Mouse (Mus musculus): Measurements from ENCODE around the gene Eif2b5.

DNA sequence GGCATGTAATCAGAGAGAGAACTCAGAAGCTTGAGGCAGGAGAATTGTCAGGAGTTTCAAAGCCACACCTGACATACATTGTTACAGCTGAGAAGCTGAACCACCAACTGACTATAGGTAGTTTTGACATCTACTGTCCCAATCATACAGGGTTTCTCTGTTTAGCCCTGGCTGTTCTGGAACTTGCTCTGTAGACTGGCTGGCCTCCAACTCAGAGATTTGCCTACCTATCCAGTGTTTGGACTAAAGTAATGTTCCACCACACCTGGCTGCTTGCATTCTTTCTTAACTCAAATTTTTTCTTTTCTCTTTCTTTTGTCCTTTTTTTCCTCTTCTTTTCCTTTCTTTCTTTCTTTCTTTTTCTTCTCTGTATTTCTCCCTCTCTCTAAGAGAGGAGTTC, 17.4 kb downstream of the Eif2b5 start:
- TF ChIP-seq POLR2A (IDR thresholded peaks at IDR 0.05; ENCODE audit: borderline replicate concordance, extremely low read depth, insufficient read depth, insufficient read length, poor library complexity, severe bottlenecking) (no peak), CTCF (IDR thresholded peaks at IDR 0.05; ENCODE audit: borderline replicate concordance, extremely low read depth, insufficient read depth, insufficient read length) (no peak)

Measured in brain, embryonic 14.5 days (tissue).